Mouse (Mus musculus): ENCODE measurements at regions not wholly inside any gene's neighbourhood (a gene's known extent, or its start where the extent isn't known, plus 50 kb on each side); places are given as distances from the start of the nearest gene placed in this dataset.
"Not testable (repeated sequence)": the region's sequence is repeated elsewhere in the genome, so short reads cannot be mapped to it uniquely, and the experiment has no call there.

DNA sequence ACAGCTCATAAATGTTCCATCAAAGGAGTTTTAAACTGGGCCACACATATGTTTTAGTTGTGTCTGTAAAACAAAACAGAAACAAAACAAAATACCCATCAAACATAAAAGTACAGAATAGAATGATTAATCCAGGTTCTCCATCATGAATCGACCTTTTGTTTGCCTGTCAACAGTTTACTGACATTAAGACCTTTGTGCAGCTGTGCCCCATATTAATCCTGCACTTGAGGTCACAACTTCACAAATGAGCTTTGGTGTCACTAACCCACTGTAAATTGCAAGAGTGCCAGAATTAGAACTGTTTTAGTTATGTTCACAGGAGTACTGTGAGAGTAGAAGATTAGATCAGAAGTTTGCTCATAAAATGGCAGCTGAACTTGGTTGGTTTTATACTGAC lies 540.2 kb upstream of the Slc39a10 start:
- Histone ChIP-seq H3K36me3 (ENCODE audit: control insufficient read depth, insufficient read depth, low read length, poor library complexity, severe bottlenecking) (no peaks in the 10 kb centered on the region), H3K27me3 (ENCODE audit: control insufficient read depth, insufficient read depth, low read length, poor library complexity, severe bottlenecking) (no peaks in the 10 kb centered on the region)
- no peak for DNase-seq (ENCODE audit: low read depth, low spot score)

DNA sequence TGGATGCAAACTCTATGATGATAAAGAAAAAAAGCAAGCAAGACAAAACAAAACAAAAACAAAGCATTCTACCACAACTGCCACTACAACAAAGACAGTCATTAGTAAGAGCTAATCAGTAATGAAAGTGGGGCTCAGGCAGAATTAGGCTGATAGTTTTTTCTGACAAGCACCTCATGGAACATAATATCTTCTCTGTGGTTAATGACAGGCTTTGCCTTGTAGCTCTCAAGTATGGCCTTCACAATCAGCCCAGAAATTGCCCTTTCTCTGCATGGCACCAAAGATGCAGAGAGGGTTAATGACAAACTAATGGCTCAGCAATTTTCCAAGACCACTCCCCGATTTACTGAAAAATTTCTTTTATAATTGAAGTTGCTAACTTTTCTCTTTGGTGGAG lies 512.5 kb upstream of the Slc39a10 start:
- H3K27me3 ChIP-seq (ENCODE audit: control insufficient read depth, insufficient read depth, low read length, poor library complexity, severe bottlenecking) = no peaks in the 10 kb centered on the region
- no peaks in the 10 kb centered on the region for H3K36me3 ChIP-seq (ENCODE audit: control insufficient read depth, insufficient read depth, low read length, poor library complexity, severe bottlenecking)
- DNase-seq (ENCODE audit: low read depth, low spot score) = no peak

DNA sequence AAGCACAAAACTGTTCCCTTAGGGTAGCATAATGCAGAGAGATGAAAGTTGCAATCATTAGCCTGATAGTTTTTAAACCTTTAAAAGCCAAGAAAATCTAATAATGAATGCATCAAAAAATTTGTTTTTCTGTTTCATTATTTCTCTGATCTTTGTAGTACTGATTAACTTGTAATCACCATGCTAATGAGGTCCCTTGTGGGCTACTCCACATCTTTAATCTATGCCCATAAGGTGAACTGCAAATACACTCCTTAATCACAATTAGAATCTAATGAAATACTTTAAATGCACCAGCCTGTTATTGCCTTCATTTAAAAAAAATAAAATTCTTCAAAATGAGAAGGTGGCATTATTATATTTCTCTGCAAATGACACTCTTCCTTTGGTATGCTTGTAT lies 493.9 kb upstream of the Slc39a10 start:
- no peak for DNase-seq (ENCODE audit: low read depth, low spot score)
- no peaks in the 10 kb centered on the region for H3K36me3 ChIP-seq (ENCODE audit: control insufficient read depth, insufficient read depth, low read length, poor library complexity, severe bottlenecking)
- H3K27me3 ChIP-seq (ENCODE audit: control insufficient read depth, insufficient read depth, low read length, poor library complexity, severe bottlenecking) = no peaks in the 10 kb centered on the region

DNA sequence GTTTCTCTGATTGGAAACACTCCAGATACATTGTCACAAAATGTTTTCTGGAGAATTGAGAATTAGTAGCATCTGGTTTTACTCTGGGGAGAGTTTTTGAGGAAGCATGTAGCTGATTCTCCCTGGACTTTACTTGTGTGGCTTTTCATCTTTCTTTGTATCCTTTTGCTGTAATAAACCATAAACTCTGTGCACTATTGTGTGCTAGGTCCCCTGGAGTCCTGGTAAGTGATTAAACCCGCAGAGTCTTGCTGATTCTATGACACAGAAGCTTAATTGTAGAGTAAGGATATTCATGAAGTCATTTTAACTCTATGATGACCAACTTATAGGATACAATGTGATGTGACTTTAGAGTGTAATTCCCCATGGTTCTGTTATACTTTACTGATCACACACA lies 486.1 kb upstream of the Slc39a10 start:
- no peaks in the 10 kb centered on the region for H3K27me3 ChIP-seq (ENCODE audit: control insufficient read depth, insufficient read depth, low read length, poor library complexity, severe bottlenecking)
- DNase-seq (ENCODE audit: low read depth, low spot score) = no peak
- no peaks in the 10 kb centered on the region for H3K36me3 ChIP-seq (ENCODE audit: control insufficient read depth, insufficient read depth, low read length, poor library complexity, severe bottlenecking)

DNA sequence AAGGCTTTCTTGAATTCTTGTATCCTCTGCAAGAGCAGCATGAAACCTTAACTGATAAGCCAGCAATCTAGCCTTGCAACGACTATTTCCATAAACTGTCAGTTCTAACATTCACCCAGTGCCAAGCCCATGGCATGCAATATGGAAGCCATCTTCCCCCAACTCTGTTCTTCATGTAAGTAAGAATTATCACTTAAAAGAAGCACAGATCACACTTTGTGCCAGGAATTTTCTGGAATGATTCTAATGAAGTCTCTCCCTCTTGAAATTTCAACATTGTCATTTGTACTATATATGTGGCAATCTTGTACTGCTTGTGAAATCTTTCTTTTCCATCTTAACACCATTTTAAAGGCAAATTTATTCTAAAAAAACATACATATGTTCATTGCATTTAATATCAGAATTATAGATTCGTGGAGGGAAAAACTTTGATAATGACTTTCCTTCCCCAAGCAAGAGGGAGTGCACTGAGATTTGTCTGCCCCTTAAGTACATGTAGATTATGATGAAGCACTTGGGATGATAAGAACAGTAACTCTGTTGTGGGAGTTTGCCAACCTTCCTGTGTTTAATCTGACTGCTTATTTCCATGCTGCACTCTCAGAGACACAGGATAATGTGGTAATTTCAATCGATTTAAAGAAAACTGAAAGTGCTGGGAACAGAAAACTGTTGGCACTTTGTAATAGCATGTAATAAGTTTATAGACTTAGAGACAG lies 447.2 kb upstream of the Slc39a10 start:
- no peak for DNase-seq (ENCODE audit: low read depth, low spot score)
- Histone ChIP-seq H3K27me3 (ENCODE audit: control insufficient read depth, insufficient read depth, low read length, poor library complexity, severe bottlenecking) (no peaks in the 10 kb centered on the region), H3K36me3 (ENCODE audit: control insufficient read depth, insufficient read depth, low read length, poor library complexity, severe bottlenecking) (no peaks in the 10 kb centered on the region)

DNA sequence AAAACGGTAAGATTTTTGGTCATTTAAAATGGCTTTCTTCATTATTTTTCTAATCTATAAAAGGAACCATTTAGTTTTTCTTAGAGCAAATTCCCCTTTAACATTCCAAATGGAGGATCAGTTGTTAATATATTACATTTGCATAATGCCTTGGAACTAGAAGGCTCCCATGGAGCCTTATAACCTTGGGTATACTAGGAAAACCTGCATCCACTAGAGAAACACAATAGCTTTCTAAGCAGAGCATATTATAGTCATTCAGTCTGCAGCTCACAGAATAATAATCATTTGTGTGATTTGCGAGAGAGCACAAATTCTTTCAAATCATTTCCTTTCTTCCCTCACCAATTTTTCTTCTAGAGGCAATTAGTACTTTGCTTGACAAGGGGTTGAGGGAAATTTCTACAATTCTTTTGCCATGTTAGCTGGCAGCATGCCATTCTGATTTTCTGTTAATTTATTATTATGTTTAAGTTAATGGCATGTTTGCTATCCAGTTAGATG lies 418.0 kb upstream of the Slc39a10 start:
- H3K36me3 ChIP-seq (ENCODE audit: control insufficient read depth, insufficient read depth, low read length, poor library complexity, severe bottlenecking) = no peaks in the 10 kb centered on the region
- DNase-seq (ENCODE audit: low read depth, low spot score) = no peak
- no peaks in the 10 kb centered on the region for H3K27me3 ChIP-seq (ENCODE audit: control insufficient read depth, insufficient read depth, low read length, poor library complexity, severe bottlenecking)

DNA sequence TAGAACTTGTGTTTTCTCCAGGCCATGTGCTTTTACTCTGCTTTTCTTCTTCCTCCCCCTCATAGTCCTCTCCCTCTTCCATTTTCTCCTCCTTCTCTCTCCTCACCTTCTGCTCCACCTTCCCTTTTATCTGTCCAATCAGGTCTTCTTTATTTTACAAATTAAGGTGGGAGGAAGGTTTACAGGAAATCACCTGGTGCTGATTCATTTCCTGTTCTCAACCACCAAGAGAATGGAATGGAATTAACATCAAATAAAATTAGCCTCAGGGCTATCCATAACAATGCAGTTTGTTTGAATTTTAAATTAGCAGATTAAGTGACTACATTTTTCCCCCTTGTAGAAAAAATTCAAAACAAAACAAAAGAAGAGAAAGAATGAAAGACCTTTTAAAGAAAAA lies 414.3 kb upstream of the Slc39a10 start:
- no peak for DNase-seq (ENCODE audit: low read depth, low spot score)
- no peaks in the 10 kb centered on the region for H3K36me3 ChIP-seq (ENCODE audit: control insufficient read depth, insufficient read depth, low read length, poor library complexity, severe bottlenecking)

DNA sequence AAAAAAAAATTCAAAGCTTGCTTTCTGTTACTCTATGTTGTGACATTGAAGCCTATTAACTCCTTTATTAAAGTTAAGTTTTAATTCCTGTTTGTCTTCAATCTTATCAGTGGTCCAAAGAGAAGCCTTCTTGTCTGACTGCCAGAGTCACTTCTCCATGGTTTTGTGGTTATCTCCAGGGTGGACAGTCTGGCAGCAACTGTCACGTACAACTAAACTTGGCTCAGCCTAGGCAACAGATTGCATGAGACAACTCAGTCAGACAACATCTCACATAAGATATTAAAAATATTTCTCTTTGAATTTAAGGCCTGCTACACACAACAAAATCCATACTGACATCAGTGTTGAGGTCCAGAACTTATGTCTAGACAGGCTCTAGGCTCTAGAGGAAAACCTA lies 406.7 kb upstream of the Slc39a10 start:
- DNase-seq (ENCODE audit: low read depth, low spot score) = no peak
- H3K36me3 ChIP-seq (ENCODE audit: control insufficient read depth, insufficient read depth, low read length, poor library complexity, severe bottlenecking) = no peaks in the 10 kb centered on the region
- no peaks in the 10 kb centered on the region for H3K27me3 ChIP-seq (ENCODE audit: control insufficient read depth, insufficient read depth, low read length, poor library complexity, severe bottlenecking)

More for the DNA sequence above, 414.3 kb upstream of the Slc39a10 start:
- H3K27me3 ChIP-seq (ENCODE audit: control insufficient read depth, insufficient read depth, low read length, poor library complexity, severe bottlenecking) = no peaks in the 10 kb centered on the region

DNA sequence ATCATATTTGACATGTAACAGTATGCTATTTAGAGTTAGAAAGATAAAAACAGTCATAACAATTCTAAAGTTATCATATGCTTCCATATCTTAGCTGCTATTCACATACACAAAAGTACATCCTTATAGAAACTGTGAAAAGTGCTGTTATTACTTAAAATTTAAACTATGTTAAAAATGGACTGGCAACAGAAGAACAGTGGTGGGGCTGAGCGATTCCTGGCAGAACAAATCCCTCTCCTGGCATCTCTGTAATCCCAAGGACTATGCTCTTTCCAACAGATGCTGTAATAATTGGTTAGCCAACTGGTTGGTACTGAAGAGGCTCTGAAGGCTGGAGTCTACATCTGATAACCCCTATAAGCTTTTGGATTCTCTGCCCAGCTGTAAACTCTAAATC lies 393.0 kb upstream of the Slc39a10 start:
- DNase-seq (ENCODE audit: low read depth, low spot score) = no peak
- Histone ChIP-seq H3K27me3 (ENCODE audit: control insufficient read depth, insufficient read depth, low read length, poor library complexity, severe bottlenecking) (no peaks in the 10 kb centered on the region), H3K36me3 (ENCODE audit: control insufficient read depth, insufficient read depth, low read length, poor library complexity, severe bottlenecking) (no peaks in the 10 kb centered on the region)

DNA sequence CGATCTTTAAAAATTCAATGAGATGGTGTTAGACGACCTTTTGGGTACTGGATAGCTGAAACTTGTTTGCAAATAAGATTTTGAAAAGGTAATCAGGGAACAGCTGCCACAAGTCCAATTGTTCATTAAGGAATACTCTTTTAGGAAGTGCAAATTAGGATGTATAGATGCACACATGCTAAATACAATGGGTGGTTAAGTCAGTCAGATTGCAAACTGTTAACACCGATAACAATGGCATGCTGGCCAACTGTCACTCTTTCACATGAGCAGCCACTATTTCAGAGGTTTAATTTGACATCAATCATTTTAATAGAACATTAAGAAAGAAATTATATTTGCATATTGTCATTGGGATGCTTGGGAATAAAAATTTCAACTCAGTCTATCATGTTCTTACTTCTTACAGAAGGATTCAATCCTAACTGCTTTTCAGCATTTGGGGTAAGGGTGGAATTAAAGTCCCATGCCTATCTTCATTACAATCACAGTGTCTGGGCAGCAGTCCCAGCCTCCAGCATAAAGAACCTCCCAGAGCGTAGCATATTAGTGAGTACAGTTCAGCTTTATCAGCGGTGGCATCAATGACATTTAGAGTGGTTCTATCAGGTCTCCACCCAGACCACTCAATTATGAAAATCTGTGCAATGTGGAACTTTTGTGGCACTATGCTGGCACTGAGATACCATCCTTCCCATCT lies 385.8 kb upstream of the Slc39a10 start:
- Histone ChIP-seq H3K27me3 (ENCODE audit: control insufficient read depth, insufficient read depth, low read length, poor library complexity, severe bottlenecking) (no peaks in the 10 kb centered on the region), H3K36me3 (ENCODE audit: control insufficient read depth, insufficient read depth, low read length, poor library complexity, severe bottlenecking) (no peaks in the 10 kb centered on the region)
- no peak for DNase-seq (ENCODE audit: low read depth, low spot score)

DNA sequence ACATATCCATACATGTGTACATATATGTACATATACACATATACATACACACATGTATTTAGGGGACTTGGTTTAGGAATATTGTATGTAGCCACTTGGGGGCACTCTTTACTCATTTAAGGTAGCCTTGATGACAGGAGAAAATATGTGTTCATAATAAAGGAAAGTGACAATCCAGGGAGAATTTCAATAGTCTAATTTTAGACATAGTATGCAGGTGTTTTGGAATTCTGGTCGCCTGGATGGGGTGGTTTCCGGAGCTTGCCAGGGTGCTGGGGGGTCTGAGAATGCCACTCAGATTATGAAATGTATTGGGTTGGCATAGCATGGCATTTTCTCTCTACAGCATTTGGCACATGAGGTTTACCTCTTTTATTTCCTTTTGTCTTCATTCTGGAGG lies 385.2 kb upstream of the Slc39a10 start:
- no peaks in the 10 kb centered on the region for H3K27me3 ChIP-seq (ENCODE audit: control insufficient read depth, insufficient read depth, low read length, poor library complexity, severe bottlenecking)
- DNase-seq (ENCODE audit: low read depth, low spot score) = no peak
- H3K36me3 ChIP-seq (ENCODE audit: control insufficient read depth, insufficient read depth, low read length, poor library complexity, severe bottlenecking) = no peaks in the 10 kb centered on the region

DNA sequence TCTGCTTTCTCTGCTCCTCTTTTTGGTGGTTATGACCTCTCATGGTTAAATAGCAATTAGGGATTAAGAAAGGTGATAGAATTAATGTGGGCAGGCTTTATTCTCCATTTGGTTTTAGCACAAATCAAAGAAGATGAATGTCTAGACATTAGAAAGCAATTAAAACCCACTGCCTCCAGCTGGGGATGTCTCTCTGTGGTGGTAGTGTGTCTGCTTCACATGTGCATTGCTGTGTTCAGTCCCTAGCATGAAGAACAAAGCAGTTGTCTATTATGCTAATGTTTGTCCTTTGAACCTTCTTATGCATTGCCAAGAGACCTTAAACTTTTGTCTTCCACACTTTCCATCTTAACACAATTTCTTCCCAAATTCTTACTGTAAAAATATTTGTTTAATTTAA lies 379.5 kb upstream of the Slc39a10 start:
- no peak for DNase-seq (ENCODE audit: low read depth, low spot score)
- no peaks in the 10 kb centered on the region for H3K27me3 ChIP-seq (ENCODE audit: control insufficient read depth, insufficient read depth, low read length, poor library complexity, severe bottlenecking)

DNA sequence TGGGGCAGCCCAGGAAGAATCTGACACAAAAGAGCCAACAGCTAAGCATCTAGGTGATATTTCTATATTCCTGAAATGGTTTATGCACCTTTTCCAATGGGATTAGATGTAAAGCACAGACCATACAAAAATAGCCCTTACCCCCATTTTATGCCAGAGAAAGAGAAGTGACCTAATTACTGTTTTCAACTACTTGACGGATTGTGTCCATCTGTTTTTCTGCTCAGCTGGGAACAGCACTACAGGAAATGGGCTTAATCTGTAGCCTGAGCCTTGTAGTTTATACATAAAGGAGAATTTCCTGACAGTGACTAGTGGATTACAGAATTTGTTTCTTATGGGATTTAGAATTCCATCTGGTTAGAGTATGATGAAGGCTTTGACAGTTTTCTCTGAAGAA lies 371.0 kb upstream of the Slc39a10 start:
- DNase-seq (ENCODE audit: low read depth, low spot score) = no peak
- no peaks in the 10 kb centered on the region for H3K27me3 ChIP-seq (ENCODE audit: control insufficient read depth, insufficient read depth, low read length, poor library complexity, severe bottlenecking)
- no peaks in the 10 kb centered on the region for H3K36me3 ChIP-seq (ENCODE audit: control insufficient read depth, insufficient read depth, low read length, poor library complexity, severe bottlenecking)

More for the DNA sequence above, 379.5 kb upstream of the Slc39a10 start:
- no peaks in the 10 kb centered on the region for H3K36me3 ChIP-seq (ENCODE audit: control insufficient read depth, insufficient read depth, low read length, poor library complexity, severe bottlenecking)

DNA sequence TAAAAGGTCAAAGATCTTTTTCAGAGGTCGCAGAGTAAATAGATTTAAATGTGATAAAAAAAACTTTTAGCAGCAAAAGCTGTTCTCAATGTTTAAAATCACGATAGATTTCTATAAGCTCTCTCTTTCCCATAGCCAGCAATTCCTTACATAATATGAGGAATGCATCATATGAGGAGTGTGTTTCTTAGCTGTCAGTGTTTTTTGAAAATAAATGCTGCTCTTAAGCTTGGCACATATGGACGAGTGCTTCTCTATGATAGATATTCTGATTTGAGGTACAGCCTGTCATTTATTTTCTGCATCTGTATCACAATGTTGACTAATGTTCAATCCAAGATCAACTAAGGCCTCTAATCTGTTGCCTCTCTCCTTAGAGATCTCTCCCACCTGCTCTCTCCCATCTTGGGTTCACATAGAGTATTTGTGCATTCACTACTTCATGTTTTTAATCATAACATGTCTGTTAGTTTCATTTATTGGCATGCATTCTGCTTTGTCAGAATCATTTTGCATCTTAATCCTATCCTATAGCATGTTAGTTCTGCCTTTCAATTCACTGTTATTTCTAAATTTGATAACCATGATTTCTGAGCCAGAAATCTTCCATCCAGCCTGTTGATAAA lies 369.0 kb upstream of the Slc39a10 start:
- Histone ChIP-seq H3K36me3 (ENCODE audit: control insufficient read depth, insufficient read depth, low read length, poor library complexity, severe bottlenecking) (no peaks in the 10 kb centered on the region), H3K27me3 (ENCODE audit: control insufficient read depth, insufficient read depth, low read length, poor library complexity, severe bottlenecking) (no peaks in the 10 kb centered on the region)
- no peak for DNase-seq (ENCODE audit: low read depth, low spot score)

DNA sequence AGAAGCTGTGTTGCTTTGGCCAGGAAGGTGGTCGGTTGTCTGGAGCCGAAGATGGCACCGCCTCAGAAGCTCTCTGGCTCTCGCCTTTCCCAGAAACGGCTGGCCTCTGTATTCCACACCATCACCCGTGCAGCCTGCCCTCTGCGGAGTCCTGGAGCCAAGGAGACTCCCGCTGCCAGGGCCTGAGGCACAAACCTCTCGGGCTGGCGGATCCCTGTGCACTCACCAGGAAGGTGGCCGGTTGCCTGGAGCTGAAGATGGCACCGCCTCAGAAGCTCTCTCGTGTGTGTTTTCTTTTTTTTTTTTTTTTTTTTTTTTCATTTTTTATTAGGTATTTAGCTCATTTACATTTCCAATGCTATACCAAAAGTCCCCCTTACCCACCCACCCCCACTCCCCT lies 358.1 kb upstream of the Slc39a10 start:
- not testable (repeated sequence) for DNase-seq (ENCODE audit: low read depth, low spot score); H3K27me3 ChIP-seq (ENCODE audit: control insufficient read depth, insufficient read depth, low read length, poor library complexity, severe bottlenecking); H3K36me3 ChIP-seq (ENCODE audit: control insufficient read depth, insufficient read depth, low read length, poor library complexity, severe bottlenecking)
